Mouse (Mus musculus) heart, postnatal 4 days (tissue): ENCODE data around the gene Erich6. TPM values are rescaled to one million over a fixed set of nuclear protein-coding genes. Genes with fewer than 3 reads are reported as not detected.
A peak's percentile ranks its signal among the peaks of the same experiment; 100 is the strongest.

Experiments
- DNase-seq: peaks from one replicate; pipeline ENCODE4 v3.0.0; 2021
- total RNA-seq, 2 experiments: library from RNA; stranded (reverse); gene quantifications; 2 replicates each; pipeline ENCODE4 v1.2.3; 2021

Erich6 gene
- total RNA-seq: under 1 TPM; 0.16 to 0.24 TPM

GRCm38 (mm10) chr3:58636406-58637295 is at the start of gene Erich6:
Erich6 (minus strand) TSS chr3:58637207.
- peak; percentile 43 for DNase-seq

GRCm38 (mm10) chr3:58686206-58686921 is 49.4 kb upstream of the Erich6 start:
- DNase-seq: no peak

GRCm38 (mm10) chr3:58685396-58685795 is 48.4 kb upstream of the Erich6 start:
- DNase-seq: no peak

- DNase-seq: no peak
Measured at GRCm38 (mm10) chr3:58683346-58683745, 46.3 kb upstream of the Erich6 start.

GRCm38 (mm10) chr3:58682336-58682735 is 45.3 kb upstream of the Erich6 start:
- DNase-seq: no peak

- DNase-seq: no peak
Measured at GRCm38 (mm10) chr3:58681831-58682230, 44.8 kb upstream of the Erich6 start.

GRCm38 (mm10) chr3:58680943-58681637 is 44.1 kb upstream of the Erich6 start:
- DNase-seq: no peak

- DNase-seq: no peak
Measured at GRCm38 (mm10) chr3:58679996-58680395, 43.0 kb upstream of the Erich6 start.

GRCm38 (mm10) chr3:58678905-58679304 is 41.9 kb upstream of the Erich6 start:
- DNase-seq: no peak

- DNase-seq: no peak
Measured at GRCm38 (mm10) chr3:58678384-58678783, 41.4 kb upstream of the Erich6 start.

- DNase-seq: no peak
Measured at GRCm38 (mm10) chr3:58677615-58678014, 40.6 kb upstream of the Erich6 start.

GRCm38 (mm10) chr3:58673295-58673694 is 36.3 kb upstream of the Erich6 start:
- no peak for DNase-seq

- no peak for DNase-seq
Measured at GRCm38 (mm10) chr3:58672481-58673183, 35.6 kb upstream of the Erich6 start.

- DNase-seq: no peak
Measured at GRCm38 (mm10) chr3:58671616-58672250, 34.7 kb upstream of the Erich6 start.

- DNase-seq: no peak
Measured at GRCm38 (mm10) chr3:58663970-58664369, 27.0 kb upstream of the Erich6 start.

GRCm38 (mm10) chr3:58660636-58661035 is 23.6 kb upstream of the Erich6 start:
- no peak for DNase-seq

- peak; percentile 64 for DNase-seq
Measured at GRCm38 (mm10) chr3:58657356-58657755, 20.3 kb upstream of the Erich6 start.

- DNase-seq: peak; percentile 80
Measured at GRCm38 (mm10) chr3:58655362-58656130, 18.5 kb upstream of the Erich6 start.

GRCm38 (mm10) chr3:58653907-58654306 is 16.9 kb upstream of the Erich6 start:
- DNase-seq: peak; percentile 36

GRCm38 (mm10) chr3:58650328-58650727 is 13.3 kb upstream of the Erich6 start:
- no peak for DNase-seq

GRCm38 (mm10) chr3:58647179-58647578 is 10.2 kb upstream of the Erich6 start:
- DNase-seq: no peak
